Mouse (Mus musculus) macrophage (primary cell): Measurements from ENCODE around the gene Ppm1l. TPM values are rescaled to one million over a fixed set of nuclear protein-coding genes. Genes with fewer than 3 reads are reported as not detected.
A peak's percentile ranks its signal among the peaks of the same experiment; 100 is the strongest.

ENCODE experiments used
- H3K27ac ChIP-seq: fragments of 350-480 bp; formaldehyde crosslinking; 2 replicates; pipeline ENCODE4 v1.9.0; 2021
- H3K36me3 ChIP-seq: fragments of 350-480 bp; formaldehyde crosslinking; 2 replicates; pipeline ENCODE4 v1.9.0; 2021; ENCODE audit errors: inconsistent target
- H3K4me3 ChIP-seq: fragments of 350-480 bp; formaldehyde crosslinking; 2 replicates; pipeline ENCODE4 v1.9.0; 2021; ENCODE audit errors: inconsistent target
- H3K79me2 ChIP-seq: fragments of 350-480 bp; formaldehyde crosslinking; 2 replicates; pipeline ENCODE4 v1.9.0; 2021; ENCODE audit errors: inconsistent target
- WGBS: methylation state at CpG from one replicate; pipeline ENCODE4 v1.1.7; 2026; ENCODE audit warnings: inconsistent platforms; ENCODE audit not compliant: missing documents; 5-methylcytosine and 5-hydroxymethylcytosine counted together
- polyA plus RNA-seq: library from polyadenylated mRNA; stranded (reverse); fragments of 250-400 nt; gene quantifications from 3 replicates; pipeline ENCODE4 v1.2.4, GENCODE M21; 2018; ENCODE audit warnings: inconsistent platforms
- total RNA-seq, 78 experiments: library from RNA; depleted of rRNA; stranded (reverse); fragments of 250-400 nt; gene quantifications; 1 replicate in 9 of 78; 2 replicates in 24 of 78; 3 replicates in 43 of 78; 4 replicates in 2 of 78; pipeline ENCODE4 v1.2.4; 2018; ENCODE audit warnings: inconsistent platforms in 56 of 78

Ppm1l gene
- total RNA-seq (2018; cell fraction: chromatin; rRNA removed): 1 to 10 TPM in 4 of 26 experiments, under 1 TPM in 21, not detected in 1; 0.06 to 2.9 (median 0.26) TPM
- total RNA-seq (2018; cell fraction: cytosol; rRNA removed): under 1 TPM; 0.11 to 0.52 (median 0.23) TPM
- 1 to 10 TPM in 2 of 26 experiments, under 1 TPM in 24; 0.23 to 1.4 (median 0.39) TPM for total RNA-seq (2018; cell fraction: nucleus; rRNA removed)
- 0.16 to 0.44 TPM (median 0.20 TPM) in 3 replicates for polyA plus RNA-seq

GRCm38 (mm10) chr3:69316391-69317195, at the start of gene Ppm1l:
Gene Ppm1l, plus strand, starts transcription at chr3:69316861.
- H3K4me3 ChIP-seq: peak within 1 kb of the TSS; percentile 90
- under 1% methylated on average over 74 of the region's 80 CpGs for WGBS

GRCm38 (mm10) chr3:69271812-69272211, 44.8 kb upstream of the Ppm1l start:
- WGBS: 86% methylated on average over 7 of the region's 7 CpGs
- Histone ChIP-seq H3K79me2 (no peaks in the 10 kb centered on the region), H3K36me3 (no peaks in the 10 kb centered on the region), H3K27ac (no peak overlapping the region), H3K4me3 (no peak overlapping the region)

More at GRCm38 (mm10) chr3:69316391-69317195, at the start of gene Ppm1l:
- Histone ChIP-seq H3K27ac (peak within 1 kb of the TSS; percentile 88), H3K79me2 (no peaks in the 10 kb centered on the region), H3K36me3 (no peaks in the 10 kb centered on the region)

GRCm38 (mm10) chr3:69274018-69274663, 42.5 kb upstream of the Ppm1l start:
- no peaks in the 10 kb centered on the region for H3K36me3 ChIP-seq
- no peaks in the 10 kb centered on the region for H3K79me2 ChIP-seq
- no peak overlapping the region for H3K27ac ChIP-seq
- WGBS: 92% methylated on average over 16 of the region's 16 CpGs
- no peak overlapping the region for H3K4me3 ChIP-seq

- WGBS: 88% methylated on average over 15 of the region's 15 CpGs
- Histone ChIP-seq H3K4me3 (no peak overlapping the region), H3K36me3 (no peaks in the 10 kb centered on the region), H3K79me2 (no peaks in the 10 kb centered on the region), H3K27ac (no peak overlapping the region)
Measured at GRCm38 (mm10) chr3:69274664-69275312, 41.9 kb upstream of the Ppm1l start.

GRCm38 (mm10) chr3:69278648-69279047, 38.0 kb upstream of the Ppm1l start:
- no peak overlapping the region for H3K4me3 ChIP-seq
- no peaks in the 10 kb centered on the region for H3K79me2 ChIP-seq
- 90% methylated on average over 6 of the region's 6 CpGs for WGBS
- no peak overlapping the region for H3K27ac ChIP-seq
- H3K36me3 ChIP-seq: no peaks in the 10 kb centered on the region

- Histone ChIP-seq H3K4me3 (no peak overlapping the region), H3K27ac (no peak overlapping the region), H3K79me2 (no peaks in the 10 kb centered on the region), H3K36me3 (no peaks in the 10 kb centered on the region)
- 87% methylated on average over 9 of the region's 9 CpGs for WGBS
Measured at GRCm38 (mm10) chr3:69282406-69282805, 34.3 kb upstream of the Ppm1l start.

- 87% methylated on average over 7 of the region's 7 CpGs for WGBS
- no peak overlapping the region for H3K4me3 ChIP-seq
- no peak overlapping the region for H3K27ac ChIP-seq
- H3K36me3 ChIP-seq: no peaks in the 10 kb centered on the region
- no peaks in the 10 kb centered on the region for H3K79me2 ChIP-seq
Measured at GRCm38 (mm10) chr3:69283085-69283847, 33.4 kb upstream of the Ppm1l start.

- WGBS: 74% methylated on average over 12 of the region's 14 CpGs
- Histone ChIP-seq H3K27ac (no peak overlapping the region), H3K36me3 (no peaks in the 10 kb centered on the region), H3K4me3 (no peak overlapping the region), H3K79me2 (no peaks in the 10 kb centered on the region)
Measured at GRCm38 (mm10) chr3:69289833-69290232, 26.8 kb upstream of the Ppm1l start.

- H3K27ac ChIP-seq: no peak overlapping the region
- H3K4me3 ChIP-seq: no peak overlapping the region
- no peaks in the 10 kb centered on the region for H3K36me3 ChIP-seq
- WGBS: 84% methylated on average over 7 of the region's 7 CpGs
- H3K79me2 ChIP-seq: no peaks in the 10 kb centered on the region
Measured at GRCm38 (mm10) chr3:69290294-69290693, 26.4 kb upstream of the Ppm1l start.

- Histone ChIP-seq H3K79me2 (no peaks in the 10 kb centered on the region), H3K36me3 (no peaks in the 10 kb centered on the region), H3K27ac (no peak overlapping the region), H3K4me3 (no peak overlapping the region)
- WGBS: 94% methylated on average over 3 of the region's 3 CpGs
Measured at GRCm38 (mm10) chr3:69290844-69291243, 25.8 kb upstream of the Ppm1l start.

- Histone ChIP-seq H3K79me2 (no peaks in the 10 kb centered on the region), H3K27ac (no peak overlapping the region), H3K36me3 (no peaks in the 10 kb centered on the region), H3K4me3 (no peak overlapping the region)
- 89% methylated on average over 1 of the region's 1 CpGs for WGBS
Measured at GRCm38 (mm10) chr3:69292628-69293027, 24.0 kb upstream of the Ppm1l start.

GRCm38 (mm10) chr3:69296270-69296669, 20.4 kb upstream of the Ppm1l start:
- no peaks in the 10 kb centered on the region for H3K79me2 ChIP-seq
- H3K27ac ChIP-seq: no peak overlapping the region
- 93% methylated on average over 8 of the region's 8 CpGs for WGBS
- no peak overlapping the region for H3K4me3 ChIP-seq
- no peaks in the 10 kb centered on the region for H3K36me3 ChIP-seq

- 13% methylated on average over 1 of the region's 1 CpGs for WGBS
- Histone ChIP-seq H3K4me3 (no peak overlapping the region), H3K27ac (no peak overlapping the region)
Measured at GRCm38 (mm10) chr3:69300121-69300520, 16.5 kb upstream of the Ppm1l start.

GRCm38 (mm10) chr3:69315810-69316390, 761 bp upstream of the Ppm1l start:
- WGBS: 2% methylated on average over 18 of the region's 18 CpGs
- peak overlapping the region; percentile 90 for H3K4me3 ChIP-seq
- peak overlapping the region; percentile 88 for H3K27ac ChIP-seq
- H3K36me3 ChIP-seq: no peaks in the 10 kb centered on the region
- H3K79me2 ChIP-seq: no peaks in the 10 kb centered on the region

More at GRCm38 (mm10) chr3:69300121-69300520, 16.5 kb upstream of the Ppm1l start:
- Histone ChIP-seq H3K79me2 (no peaks in the 10 kb centered on the region), H3K36me3 (no peaks in the 10 kb centered on the region)
